Mouse (Mus musculus) forelimb bud, embryonic 11.5 days (tissue): ENCODE results near the gene Gbp3.
"Not testable (repeated sequence)": the region's sequence is repeated elsewhere in the genome, so short reads cannot be mapped to it uniquely, and the experiment has no call there.

Experiments
- DNase-seq: peaks from one replicate; pipeline ENCODE4 v3.0.0-alpha.2; 2012; ENCODE audit warnings: low read depth, low spot score

Gene Gbp3

DNA sequence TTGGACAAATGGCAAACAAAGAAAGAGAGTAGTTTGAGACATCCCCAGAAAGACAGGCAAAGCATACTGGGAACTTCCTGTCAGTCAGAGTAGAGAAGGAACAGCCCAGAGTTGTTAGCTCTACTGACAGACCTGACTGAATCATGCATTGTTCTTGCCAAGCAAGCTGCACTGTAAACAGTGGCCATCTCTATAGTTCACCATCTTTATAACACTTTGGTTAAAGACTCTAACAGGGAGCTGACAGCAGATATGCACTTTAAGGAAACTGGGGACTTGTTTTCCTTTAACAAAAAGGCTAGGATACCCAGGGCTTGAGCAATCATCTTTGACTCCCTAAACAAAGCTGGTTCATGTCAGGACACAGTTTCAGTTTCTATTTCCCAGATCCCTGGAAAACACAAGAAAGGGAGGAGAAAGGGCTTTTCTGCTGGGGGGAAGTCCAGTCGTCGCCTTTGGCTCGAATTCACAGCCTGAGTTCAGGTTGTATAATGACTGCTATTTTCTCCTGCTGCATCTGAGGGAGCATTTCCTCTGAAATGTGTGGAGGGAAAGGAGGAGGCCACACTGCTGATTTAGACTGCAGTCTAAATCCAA is at the start of gene Gbp3:
Gene Gbp3 (plus strand): TSS at position 395 of the 597 bp plus-strand sequence.
- DNase-seq: no peak

DNA sequence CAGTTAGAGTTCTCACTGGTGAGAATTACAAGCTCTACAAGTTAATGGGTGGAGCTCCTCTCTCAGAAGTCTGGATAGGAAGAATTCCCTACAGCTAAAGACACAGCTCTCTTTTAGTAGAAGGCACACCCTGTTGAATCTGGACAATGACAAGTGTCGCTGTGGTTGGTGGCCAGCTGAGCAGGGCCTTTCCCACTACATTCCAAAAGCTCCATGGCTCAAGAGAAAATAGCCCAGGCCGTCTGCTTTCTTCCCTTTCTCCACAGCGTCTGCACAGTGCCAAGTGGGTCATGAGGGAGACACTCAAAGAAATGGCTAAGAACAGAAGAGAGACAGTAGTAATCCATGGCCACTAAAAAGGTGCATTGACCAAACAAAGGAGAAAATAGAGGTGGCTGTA is 31.7 kb upstream of the Gbp3 start:
- no peak for DNase-seq

DNA sequence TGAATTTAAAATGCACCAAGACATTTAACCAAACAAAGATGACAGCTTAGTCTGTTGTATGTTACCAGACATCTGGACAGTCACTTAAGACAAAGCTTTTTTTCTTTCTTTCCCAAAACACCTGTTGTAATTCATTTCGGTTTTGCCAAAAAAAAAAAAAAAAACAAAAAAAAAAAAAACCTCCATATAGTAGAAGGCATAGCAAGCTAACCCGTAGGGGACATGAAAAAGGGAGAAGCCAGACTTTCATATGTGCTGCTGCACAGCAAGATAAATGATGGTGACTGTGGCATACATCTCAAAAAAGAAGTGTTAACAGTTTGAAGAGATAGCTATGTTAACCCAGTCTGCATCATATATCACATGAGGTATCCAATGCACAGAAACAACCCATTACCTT is 30.2 kb upstream of the Gbp3 start:
- DNase-seq: no peak

DNA sequence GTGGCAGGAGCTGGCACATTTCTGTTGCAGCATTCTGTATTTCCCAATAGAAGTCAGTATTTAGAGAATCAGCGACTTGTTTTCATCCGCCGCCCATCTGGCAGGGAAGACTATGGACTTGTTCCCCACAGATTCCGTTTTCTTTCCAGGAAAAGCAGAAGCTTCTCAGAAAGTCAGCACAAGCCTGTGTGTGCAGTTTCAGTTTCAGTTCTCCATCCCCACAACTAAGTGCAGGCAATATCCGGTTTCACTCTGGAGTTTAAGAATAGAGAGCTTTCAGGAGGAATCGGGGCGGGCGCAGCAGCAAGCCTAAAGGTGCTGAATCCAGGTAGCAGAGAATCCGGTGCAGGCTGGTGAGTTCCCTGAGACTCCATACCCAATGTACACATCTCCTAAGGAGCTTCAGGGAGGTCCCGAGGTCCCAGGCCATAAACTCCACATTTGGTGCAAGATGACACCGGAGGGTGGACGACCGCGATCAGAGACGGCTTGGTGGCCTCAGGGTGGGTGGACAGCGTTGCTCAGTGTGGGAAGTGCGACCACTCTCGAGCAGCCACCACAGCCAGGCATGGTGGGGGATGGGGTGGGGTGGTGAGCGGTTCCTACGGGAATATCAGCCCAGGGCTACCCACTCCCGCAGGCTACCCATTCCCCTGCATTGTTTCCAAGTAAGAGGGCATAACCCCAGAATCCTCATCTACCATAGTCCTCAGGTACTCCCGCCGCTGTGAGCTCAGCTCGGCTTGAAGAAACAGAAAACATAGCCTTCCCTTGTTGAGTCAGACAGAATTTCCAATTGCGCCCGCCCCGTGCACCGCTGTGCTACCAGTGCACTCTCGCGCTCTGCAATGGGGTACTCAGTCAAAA is 29.5 kb upstream of the Gbp3 start, which contains the start of gene Gbp7:
Gene Gbp7 (plus strand): TSS at position 256 of the 867 bp plus-strand sequence.
- DNase-seq: peak; percentile 35

DNA sequence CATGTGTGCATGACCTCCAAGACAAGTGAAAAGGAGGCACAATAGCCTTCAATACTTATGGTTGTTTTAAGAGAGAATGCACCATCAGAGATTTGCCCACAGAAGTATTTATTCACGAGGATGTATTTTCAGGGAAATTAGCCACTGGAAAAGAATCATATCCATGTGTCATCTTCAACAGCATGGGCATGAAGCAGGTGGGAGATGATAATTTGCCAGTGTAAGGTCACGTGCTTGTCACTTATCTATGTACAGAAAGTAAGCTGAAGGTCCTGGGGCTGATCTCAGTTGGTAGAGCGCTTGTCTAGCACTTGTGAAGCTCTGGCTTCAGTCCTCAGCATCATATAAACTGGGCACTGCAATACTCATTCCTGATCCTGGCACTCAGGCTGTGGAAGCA is 28.2 kb upstream of the Gbp3 start:
- DNase-seq: no peak

DNA sequence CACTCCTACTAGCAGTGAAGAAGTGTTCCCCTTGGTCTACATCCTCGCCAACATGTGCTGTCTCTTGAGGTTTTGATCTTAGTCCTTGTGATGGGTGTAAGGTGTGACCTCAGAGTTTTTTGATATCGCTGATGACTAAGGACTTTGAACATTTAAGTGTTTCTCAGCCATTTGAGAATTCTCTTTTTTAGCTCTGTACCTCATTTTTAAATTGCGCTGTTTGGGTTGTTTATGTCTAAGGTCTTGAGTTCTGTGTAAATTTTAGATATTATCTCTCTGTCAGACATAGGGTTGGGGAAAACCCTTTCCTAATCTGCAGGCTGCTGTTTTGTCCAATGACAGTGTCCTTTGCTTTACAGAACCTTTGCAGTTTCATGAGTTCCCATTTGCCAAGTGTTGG is 26.6 kb upstream of the Gbp3 start:
- DNase-seq: no peak

DNA sequence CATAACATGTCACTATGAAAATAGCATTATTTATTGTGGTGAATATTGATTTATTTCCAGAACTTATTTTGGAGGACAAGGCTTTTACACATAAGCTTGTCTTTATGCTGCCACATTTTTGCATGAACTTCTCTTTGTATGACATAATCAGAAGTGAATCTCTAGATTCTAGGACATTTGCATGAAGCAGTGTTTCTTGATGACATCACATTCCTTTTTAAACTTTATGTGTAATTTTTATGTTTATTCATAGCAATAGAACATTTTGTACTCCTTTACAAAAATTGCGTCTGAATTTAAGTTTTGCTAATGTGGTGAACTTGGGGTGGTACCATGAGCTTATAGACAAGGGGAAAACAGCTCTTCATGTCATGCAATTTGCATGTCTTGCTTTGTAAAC is 24.2 kb upstream of the Gbp3 start:
- DNase-seq: no peak

DNA sequence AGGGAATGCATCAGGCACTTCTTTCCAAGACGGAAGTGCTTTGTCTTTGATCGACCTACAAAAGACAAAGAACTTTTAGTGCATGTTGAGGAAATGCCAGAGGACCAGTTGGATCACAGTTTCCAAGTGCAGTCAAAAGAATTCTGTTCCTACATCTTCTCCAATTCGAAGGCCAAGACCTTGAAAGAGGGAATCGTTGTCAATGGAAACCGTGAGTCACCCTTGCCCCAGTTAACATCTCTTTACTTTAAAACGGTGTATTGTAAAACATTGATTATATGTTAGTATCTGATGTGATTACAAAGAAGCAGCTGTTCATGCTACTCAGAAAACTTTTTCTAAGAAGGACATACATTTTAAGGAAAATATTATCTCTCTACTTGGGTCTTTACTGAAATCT is 18.4 kb upstream of the Gbp3 start:
- no peak for DNase-seq

DNA sequence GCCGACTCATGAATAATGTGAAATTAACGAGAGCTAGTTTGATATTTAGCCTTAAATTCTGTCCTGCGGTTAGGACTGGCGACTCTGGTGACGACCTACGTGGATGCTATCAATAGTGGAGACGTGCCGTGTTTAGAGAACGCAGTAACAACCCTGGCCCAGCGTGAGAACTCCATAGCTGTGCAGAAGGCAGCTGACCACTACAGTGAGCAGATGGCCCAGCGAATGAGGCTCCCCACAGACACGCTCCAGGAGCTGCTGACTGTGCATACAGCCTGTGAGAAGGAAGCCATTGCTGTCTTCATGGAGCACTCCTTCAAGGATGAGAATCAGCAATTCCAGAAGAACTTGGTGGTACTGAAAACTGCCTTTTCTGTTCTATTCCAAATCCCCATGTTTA is 17.1 kb upstream of the Gbp3 start:
- DNase-seq: not testable (repeated sequence)

DNA sequence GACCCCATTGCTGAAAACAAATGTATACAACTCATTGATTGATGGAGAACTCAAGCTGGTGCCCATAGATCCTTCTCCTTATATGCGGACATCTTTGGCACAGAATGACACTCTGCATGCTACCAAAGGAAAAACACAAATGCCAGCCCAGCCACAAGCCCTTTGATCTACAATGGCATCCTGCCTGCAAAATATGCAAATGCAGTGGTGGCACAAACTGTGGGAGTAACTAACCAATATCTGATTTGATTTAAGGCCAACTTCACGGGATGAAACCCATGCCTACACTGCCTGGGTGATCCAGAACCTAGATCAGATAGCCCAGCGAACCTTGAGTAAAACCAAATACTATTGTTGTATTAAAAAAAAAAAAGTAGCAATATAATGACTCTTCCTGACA is 13.1 kb upstream of the Gbp3 start:
- DNase-seq: no peak

DNA sequence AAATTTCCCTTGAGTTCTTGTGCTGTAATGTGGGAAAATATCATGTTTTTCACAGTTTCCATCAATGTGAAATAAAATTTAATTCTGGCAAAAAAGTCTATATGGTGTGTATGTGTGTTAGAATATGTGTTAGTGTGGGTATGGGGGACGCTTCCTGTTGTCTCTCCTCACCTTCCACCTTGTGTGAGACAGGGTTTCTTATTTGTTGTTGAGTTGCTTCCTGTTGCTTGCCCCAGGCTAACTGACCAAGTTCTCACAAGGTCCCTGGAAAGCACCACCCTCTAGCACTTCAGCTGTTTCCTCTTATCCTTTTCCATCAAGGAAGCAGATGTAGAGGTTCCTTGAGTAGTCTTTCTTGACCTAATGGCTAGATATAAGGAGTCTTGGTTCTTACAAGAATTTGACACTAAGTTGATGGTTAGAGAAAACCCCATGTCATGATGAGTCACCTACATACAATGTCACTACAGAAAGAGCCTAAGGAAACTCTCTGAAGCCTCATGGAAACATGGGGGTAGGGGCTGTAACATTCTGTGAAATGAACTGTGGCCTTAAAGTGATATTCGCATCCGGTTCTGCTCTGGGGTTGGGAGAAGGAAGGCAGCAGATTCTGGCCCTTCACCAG is 9.7 kb upstream of the Gbp3 start:
- no peak for DNase-seq

DNA sequence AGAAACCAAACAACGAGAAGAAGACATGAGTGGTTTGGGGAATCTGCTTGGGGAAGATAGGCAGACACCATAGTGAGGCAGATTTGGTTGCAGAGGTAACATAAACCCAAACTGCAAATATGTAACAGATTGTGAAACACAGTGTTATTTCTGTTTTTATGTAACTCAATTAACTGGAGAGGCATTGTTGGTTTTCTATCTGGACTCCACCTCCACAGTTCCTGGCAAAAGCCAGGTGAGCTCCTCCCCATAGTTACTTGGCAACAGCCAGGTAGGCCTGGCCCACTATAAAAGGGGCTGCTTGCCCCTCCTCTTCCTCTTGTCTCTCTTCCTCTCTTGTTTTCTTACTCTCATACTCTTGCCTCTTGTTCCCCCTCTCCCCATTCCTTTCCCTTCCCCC is 5.2 kb upstream of the Gbp3 start:
- no peak for DNase-seq

DNA sequence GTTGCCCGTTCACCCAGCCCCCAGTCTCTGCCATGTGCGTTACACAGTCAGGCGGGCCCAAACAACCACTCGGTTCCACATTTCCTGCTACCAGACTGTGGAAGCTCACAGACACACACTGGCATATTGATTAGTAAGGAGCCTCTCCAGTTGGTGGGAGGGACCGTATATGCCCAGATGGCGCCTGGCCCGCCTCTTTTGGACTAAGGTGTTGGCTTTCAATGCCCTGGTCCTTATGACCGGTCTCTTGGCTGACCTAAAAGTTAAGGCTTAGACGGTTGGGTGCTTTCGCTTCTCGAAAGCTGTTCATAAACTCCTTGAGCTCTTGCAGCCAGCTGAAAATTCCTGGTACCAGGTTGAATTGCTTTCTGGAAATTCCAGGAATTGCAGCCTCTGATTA is 4.2 kb upstream of the Gbp3 start:
- no peak for DNase-seq

DNA sequence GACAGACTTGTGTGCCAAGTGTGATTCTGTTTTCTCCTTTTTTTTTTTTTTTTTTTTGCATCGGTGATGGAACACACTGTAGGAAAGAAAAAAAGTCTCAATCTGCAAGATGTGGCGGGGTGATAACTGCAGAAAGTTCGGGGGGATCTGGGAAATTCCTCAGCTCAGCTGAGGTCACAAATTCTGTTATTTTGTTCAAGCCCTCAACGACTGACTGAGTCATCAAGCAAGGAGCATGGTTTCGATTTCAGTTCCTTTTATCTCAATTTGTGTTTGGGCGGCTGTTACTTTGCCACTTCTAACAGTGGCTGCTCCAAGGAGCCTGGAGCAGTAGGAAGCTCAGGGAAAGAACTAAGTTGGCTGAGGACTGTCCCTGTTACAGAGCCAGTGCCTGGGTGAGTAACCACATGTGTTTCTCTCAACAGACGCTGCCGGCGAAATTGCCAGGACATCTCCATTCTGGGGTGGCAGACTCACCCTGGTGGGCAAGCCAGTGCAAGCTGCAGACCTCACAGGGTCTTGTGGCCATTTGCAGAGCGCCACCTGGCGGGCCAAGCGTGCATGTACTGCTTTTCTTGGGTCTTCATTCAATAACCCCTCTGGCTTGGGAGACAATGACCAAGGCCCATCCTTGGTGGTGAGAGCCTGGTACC is 596 bp downstream of the Gbp3 start:
- peak; percentile 80 for DNase-seq

DNA sequence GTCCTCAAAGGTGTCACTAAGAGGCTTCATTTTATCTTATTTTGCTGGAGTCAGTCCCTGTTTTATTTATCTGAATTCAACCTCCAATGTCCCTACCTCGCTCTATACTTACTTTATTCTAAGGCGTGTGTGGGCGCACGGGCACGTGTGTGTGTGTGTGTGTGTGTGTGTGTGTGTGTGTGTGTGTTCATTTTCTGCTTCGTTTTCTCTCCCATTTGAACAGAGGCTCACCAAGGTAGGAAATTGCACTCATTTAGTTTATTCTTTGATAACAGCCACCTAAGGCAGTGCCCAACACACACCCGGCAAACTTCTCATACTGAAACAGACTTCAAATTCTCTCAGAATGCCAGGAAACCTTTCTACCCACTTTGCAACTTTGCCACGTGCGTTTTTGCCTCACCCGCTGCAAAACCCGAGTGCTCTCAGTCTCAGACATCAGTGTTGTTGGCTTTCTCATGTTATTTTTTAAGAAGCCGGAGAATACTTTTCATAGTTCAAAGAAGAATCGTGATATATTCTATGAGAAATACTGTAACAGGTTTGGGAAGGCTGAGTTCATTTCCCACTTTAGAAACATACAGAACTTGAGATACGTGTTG is 1.3 kb downstream of the Gbp3 start:
- no peak for DNase-seq

DNA sequence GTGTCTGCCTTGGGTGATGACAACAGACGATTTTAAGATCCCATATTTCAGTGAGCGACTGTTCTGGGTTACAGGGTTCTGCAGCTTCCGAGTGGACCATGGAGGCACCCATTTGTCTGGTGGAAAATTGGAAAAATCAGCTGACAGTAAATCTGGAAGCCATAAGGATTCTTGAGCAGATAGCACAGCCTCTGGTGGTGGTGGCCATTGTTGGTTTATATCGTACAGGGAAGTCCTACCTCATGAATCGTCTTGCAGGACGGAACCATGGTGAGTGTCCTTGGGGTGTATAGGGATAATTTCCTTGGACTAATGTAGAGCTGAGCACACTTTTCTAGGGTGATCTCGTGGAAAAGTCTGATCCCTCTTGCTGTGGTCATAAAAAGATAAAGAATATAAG is 1.8 kb downstream of the Gbp3 start:
- DNase-seq: no peak

DNA sequence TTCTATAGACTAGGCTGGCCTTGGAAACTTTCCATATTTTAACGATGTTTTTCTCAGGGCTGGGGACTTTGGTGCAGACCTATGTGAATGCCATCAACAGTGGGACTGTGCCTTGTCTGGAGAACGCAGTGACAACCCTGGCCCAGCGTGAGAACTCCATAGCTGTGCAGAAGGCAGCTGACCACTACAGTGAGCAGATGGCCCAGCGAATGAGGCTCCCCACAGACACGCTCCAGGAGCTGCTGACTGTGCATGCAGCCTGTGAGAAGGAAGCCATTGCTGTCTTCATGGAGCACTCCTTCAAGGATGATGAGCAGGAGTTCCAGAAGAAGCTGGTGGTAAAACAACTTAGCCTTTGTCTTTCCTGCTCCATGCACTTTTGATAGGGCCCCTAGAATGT is 7.7 kb downstream of the Gbp3 start:
- DNase-seq: not testable (repeated sequence)

DNA sequence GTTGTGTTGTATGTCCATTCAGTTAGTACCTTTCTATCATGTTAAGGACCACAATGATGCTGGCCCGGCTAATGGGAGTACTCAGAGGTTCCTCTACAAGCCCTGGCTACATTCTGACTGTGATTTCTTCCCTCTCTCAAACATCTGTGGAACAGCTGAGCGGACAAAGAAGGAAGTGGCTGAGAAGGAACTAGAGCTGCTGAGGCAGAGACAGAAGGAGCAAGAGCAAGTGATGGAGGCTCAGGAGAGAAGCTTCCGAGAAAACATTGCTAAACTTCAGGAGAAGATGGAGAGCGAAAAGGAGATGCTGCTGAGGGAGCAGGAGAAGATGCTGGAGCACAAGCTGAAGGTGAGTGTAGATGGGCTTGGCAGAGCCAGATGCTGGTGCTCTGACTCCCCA is 10.9 kb downstream of the Gbp3 start:
- DNase-seq: no peak

DNA sequence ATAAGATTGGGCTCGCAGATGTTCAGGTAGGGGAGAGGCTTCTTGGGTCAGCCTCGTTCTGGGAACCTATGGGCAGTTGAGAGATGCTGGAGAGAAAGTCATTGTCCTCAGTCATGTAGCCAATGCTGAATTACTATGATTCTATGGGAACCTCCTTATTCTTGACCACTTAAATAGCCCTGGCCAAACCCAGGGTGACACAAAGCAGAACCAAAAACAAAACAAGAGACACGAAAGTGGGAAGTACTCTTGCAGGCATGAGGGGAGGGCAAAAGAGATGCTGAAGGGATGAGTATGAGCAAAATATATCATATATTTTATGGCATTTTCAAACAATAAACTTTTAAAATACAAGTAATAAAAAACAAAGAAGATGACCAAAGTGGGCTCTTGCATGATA is 17.3 kb downstream of the Gbp3 start:
- no peak for DNase-seq

DNA sequence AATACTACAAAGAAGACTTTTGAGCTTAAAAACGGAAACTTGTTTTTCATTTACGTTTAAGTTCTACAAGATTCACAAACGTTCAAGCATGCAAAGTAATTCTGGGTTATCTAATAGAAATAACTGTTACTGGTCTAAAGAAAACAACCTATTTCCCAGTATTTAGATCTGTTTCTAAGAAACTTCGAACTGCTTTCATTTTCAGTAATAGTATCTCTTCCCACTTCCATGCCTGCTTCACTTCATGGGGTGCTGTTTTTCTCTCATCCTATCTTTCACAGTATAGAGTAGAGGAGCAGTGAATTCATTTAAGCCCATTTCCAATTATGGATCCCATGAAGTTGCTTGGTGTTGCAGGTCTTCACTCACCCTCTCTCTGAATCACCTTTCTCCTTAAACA is 18.5 kb downstream of the Gbp3 start:
- no peak for DNase-seq

DNA sequence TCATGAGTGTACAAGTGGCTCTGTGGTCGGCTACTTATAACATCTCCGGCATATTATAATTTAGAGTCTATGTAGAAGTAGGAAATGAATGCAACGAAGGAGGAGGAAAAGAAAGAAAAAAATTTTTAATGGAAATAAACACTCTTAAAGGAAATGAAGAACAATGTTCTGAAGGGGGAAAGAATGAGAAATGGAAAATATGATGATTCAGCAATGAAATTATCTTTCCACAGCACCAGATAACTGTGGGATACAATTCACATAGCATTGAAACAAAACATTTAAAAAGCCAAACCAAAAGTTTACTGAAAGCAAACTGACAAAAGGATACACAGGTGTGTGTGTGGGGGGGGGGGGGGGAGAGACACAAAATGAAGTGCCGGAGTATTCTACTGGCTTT is 23.2 kb downstream of the Gbp3 start:
- DNase-seq: no peak

DNA sequence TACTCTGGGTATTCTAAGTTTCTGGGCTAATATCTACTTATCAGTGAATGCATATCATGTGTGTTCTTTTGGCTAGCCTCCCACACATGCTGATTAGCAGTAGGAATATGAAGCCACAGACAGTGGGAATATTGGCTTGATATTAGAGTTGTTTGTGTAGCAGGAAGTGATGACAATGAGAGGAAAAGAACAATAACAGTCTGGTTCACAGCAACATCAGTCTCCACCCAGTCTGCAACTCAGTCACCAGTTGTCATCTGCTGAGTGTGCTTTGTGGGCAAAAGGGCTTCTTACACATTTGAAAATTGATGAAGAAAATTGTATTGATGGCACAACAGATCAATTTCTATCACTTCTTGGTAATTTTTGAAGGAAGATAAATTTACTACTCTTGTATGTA is 27.6 kb downstream of the Gbp3 start:
- DNase-seq: no peak
